Mouse (Mus musculus): ENCODE measurements around the gene Pnkp.

Pnkp gene

DNA sequence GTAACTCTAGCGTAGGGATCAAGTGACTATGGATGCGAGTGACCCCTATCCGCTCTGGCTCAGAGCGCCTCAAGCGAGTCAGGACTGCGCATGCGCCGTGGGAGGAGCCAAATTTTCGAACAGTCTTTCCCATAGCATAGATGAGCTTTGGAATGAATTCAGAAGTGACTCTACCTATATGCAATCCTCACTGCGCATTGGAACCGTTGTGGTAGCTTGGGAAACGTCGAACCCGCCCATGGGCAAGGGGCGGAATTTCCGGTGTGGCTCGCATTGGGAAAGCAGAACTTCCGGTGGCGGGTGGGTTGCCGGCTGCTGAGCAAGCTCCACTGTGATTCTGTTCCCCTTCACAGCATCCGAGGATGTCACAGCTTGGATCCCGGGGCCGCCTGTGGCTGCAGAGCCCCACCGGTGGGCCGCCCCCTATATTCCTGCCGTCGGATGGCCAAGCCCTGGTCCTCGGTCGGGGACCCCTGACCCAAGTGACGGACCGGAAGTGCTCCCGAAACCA is at the start of gene Pnkp:
Gene Pnkp, plus strand, starts transcription at position 98 of the 511 bp plus-strand sequence.
- DNase-seq (ENCODE audit: low read depth in 1 of 2, low spot score in 2 of 2), result peak; percentile 84 to 91

DNA sequence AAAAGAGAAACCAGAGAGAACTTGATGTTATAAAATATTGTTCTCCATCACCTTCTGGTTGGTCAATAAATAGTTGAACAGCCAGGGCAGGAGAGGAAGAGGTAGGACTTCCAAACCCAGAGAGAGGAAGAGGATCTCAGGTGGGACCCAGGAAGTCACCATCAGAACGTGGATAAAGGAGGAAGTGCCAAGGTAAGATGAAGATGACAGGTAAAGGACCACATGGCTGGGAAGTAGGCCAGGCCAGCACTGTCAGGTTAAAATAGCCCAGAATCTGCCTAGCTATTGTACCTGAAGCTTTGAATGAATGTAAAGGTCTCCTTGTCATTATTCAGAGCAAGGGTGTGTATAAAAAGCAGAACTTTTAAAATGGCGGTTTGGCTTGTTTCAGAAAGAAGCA is 48.0 kb upstream of the Pnkp start:
- no peak for DNase-seq (ENCODE audit: low read depth in 1 of 2, low spot score in 2 of 2)

DNA sequence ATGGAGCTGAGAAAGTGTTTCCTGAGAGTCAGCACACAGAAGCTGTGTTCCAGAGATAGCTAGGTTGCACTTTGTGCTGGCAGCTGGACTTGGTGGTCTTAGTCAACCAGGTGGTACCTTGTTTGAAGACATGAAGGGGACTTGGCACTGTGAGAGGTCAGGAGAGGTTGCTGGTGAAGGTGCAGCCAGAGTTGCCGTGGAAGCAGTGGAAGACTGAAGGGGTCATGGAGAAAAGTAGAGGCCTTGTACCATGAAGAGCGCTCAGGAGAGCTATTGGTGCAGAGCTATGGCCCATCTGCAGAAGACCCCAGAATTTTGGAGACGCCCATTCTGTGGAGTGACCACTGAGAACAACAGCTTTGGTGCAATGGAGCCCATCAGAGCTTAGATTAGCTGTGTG is 47.5 kb upstream of the Pnkp start:
- no peak for DNase-seq (ENCODE audit: low read depth in 1 of 2, low spot score in 2 of 2)

DNA sequence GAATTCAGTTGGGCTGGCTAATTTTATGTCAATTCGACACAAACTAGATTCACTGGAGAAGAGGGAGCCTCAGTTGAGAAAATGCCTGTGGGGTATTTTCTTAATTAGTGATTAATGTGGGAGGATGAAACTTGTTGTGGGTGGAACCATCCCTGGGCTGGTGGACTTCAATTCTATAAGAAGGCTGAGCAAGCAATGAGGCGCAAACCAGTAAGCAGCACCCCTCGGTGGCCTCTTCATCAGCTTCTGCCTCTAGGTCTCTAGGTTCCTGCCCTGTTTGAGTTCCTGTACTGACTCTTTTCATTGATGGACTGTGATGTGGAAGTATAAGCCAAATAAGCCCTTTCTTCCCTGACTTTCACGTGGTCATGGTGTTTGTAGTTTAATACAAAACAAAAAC is 46.6 kb upstream of the Pnkp start:
- no peak for DNase-seq (ENCODE audit: low read depth in 1 of 2, low spot score in 2 of 2)

DNA sequence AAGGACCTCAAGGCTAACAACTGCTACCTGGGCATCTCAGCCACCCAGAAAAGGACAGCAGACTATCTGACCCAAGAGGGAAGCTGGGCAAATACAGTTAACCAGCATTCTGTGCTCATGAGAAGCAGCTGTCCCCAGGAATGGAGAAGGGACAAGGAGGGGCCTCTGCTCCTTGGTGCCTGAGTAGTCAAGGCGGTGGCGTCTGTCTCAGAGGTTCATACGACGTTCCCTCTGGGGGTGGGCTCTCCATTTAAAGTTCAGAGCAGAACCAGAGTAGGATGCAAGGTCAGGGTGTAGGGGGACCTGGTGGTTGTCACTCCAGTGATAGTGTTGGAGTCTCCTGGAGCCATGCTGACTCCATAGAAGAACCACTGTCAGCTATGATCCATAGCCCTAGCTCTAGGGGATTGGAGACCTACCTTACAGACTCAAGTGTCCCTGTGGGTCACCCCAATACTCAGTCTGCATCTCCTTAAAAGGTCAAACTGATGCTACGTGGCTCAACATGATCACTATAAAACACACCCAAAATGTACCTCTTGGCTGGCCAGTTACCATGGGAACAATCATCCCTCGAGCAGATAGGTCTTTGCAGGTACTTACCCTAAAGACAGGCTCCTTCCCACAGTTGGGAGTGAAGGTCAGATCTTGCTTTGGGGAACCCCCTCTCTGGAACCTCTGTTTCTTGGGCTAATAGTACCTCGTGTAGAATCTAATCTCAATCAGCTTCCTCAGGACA is 46.0 kb upstream of the Pnkp start:
- no peak for DNase-seq (ENCODE audit: low read depth in 1 of 2, low spot score in 2 of 2)

DNA sequence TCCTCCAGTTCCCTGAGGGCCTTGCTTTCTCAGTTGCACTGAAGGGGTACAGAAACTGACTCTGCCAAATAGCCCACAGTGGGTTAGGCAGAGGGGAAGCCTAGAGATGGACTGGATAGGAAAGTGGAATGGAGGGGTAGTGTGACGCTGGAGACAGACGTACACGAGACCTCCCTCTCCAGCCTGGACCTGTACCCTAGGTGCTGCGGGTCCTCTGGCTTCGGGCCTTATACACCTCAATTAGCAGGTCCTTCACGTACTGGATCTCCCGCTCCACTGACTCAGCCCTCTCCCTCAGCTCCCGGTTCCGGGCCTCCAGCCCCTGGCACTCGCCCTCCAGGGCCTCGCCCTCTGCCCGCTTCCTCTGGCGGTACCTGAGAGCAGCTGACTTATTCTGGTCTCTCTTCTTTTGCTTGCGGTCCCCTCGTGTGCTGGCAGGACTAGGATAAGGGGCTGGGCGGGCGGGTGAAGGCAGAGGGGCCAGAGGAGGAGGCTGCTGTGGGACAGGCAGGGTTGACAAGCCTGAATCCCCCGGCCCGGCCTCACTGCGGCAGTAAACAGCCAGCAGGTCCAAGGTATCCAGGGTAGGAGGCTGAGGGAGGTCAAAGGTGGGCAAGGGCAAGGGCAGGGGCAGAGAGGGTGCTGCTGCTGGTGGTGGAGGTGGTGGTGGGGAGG is 44.2 kb upstream of the Pnkp start:
- no peak for DNase-seq (ENCODE audit: low read depth in 1 of 2, low spot score in 2 of 2)

DNA sequence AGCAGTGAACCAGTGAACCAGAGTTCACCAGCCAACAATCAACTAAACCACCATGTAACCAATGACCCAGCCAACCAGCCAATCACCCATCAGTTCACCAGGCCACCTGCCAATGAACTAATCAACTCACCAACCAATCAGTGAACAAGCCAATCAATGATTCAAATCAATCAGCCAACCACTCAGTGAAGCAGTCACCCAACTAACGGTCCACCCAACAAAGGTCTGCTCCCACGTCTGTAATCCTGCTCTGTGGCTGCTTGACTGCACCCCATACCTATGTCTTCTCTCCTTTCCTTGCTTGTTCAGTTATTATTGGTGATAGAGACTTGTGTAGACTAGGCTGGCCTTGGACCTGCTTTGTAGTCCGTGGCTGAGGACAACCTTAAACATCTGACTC is 43.0 kb upstream of the Pnkp start:
- DNase-seq (ENCODE audit: low read depth in 1 of 2, low spot score in 2 of 2), result no peak

DNA sequence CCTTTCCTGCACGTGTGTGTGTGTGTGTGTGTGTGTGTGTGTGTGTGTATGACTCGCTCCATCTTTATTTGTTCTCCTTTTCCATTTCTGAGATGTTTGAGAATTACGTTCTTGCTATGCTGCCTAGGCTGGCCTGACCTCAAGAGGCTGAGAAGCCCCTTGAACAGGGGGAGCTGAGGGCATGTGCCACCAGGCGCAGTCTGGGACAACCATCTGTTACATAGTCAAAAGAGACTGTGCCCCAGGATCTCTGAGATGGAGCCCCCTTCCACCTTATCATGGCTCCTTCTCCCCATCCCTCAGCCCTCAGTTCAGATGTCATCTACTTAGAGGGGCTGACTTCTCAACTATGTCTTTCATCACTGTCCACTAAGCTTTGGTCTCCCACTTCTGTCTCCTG is 42.5 kb upstream of the Pnkp start:
- no peak for DNase-seq (ENCODE audit: low read depth in 1 of 2, low spot score in 2 of 2)

DNA sequence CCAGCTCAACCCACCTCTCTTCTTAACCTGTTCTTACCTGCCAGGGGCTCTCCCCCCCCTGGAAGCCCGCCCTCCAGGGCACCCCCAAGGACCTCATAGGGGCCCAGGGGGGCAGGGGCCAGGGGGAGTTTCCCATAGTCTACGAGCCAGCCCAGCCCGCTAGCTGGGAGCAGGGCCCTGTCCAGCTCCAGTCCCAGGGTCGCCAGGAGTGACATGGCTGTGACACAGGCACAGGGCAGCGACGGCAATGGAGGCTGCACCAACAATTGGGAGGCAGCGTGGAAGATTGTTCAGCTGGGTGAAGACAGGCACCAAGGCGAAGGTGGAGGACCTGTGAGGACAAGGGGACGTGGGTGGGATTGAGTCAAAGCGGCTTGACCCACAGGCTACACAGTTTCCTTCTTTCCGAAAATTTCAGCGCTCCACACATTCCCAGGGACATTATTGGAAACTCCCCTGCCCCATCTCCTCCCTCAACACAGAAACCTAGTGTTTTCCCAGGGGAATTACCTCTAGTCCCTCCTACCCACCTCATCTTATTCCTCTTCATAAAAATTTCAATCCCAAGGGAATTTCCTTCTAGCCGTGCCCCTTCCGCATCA is 41.9 kb upstream of the Pnkp start:
- no peak for DNase-seq (ENCODE audit: low read depth in 1 of 2, low spot score in 2 of 2)

DNA sequence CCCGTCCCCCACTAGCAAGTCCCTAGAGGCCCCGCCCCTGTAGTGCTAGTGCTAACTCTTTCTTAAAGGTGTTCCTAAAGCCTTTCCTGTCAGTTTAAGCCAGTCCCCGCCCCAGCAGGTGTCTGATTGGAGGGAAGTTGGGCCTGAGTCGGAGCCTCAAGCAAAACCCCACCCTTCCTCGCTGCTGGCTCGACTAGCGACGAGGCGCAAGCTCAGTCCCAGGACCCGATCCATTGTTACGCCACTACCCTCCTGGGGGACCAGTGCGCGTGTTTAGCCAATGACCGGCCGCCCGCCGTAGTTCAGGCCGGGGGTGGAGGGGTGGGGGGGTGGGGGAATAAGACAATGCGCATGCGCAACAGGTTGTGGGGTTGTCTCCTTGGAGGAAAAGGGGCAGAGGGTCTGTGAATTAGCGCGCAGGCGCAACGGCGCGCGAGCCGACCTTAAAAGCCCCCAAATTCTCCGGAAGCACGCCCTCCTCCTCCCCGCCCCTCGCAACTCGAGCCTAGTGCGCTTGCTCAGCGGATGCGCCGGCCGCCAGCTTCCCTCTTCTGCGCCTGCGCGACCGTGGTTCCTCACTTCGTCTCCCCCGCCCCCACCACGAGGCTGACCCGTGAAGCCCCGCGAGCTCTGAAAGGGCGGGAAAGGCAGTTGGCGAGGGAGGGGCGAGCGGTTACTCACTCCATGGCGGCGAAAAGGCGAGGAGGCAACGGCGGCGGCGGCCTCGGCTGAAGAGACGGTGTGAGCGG is 41.0 kb upstream of the Pnkp start, which contains the start of the genes Nup62 and Il4i1:
Gene Nup62, plus strand, starts transcription at position 368 of the 749 bp plus-strand sequence.
Gene Il4i1, plus strand, starts transcription at position 667 of the 749 bp plus-strand sequence.
- DNase-seq (ENCODE audit: low read depth in 1 of 2, low spot score in 2 of 2), result peak; percentile 95 to 97

DNA sequence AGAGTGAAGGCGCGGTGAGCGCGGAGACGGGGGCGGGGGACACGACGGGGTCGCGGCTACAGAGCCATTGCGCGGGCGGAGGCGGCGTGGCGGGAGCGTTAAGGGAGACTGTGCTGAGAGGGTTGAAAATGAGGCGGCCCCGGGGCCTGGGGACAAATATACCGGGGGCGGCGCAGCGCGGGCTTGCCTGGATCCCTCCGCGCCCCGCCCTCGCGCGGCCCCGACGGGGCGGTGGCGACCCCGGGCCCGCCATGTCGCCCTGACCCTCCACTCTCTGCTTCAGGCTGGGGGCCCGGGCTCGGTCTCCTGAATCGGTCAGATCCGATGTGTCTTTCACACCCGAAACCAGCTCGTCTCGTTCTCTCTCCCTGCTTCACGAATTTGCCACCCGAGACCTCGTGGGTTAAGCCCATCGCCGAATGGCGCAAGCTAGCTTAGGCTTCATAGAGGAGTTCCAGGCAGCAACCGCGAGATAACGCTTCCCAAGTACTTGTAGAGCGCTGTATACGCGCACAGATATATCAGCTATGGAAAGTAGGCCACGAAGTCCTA is 40.4 kb upstream of the Pnkp start, which contains the start of gene Atf5:
Gene Atf5, minus strand, starts transcription at position 189 of the 552 bp plus-strand sequence.
- peak in 1 of 2 experiments; percentile 21 for DNase-seq (ENCODE audit: low read depth in 1 of 2, low spot score in 2 of 2)

DNA sequence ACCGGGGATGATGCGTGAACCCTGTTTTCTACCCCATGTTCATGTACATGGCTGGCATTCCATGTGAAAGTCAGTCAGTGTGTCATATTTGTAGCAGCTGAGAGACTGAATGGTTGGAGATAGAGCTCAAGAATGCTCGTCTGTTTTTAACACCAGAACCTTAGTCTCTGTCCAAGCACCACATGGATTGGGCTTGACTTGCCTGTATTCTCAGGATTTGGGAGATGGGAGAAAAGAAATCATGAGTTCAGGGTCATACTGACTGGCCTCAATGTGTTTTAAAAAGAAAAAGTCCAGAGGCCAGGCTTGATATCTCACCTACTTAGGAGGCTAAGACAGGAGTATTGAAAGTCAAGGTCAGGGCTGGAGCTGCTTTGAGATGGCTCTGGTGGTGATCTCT is 39.5 kb upstream of the Pnkp start:
- DNase-seq (ENCODE audit: low read depth in 1 of 2, low spot score in 2 of 2), result no peak

DNA sequence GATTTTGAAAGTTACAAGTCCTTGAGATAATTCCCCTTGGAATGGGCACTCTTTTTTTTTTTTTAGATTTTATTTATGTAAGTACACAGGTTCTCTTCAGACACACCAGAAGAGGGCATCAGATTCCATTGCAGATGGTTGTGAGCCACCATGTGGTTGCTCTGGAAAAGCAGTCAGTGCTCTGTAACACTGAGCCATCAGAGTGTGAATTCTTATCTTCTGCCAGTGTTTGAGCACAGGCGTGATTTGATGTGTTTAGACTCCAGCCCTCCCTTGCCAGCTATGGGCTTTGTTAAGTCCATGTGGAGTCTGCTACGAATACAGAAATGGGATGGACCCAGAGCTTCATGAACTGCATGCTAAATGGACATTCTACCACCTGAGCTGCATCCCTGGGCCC is 38.8 kb upstream of the Pnkp start:
- DNase-seq (ENCODE audit: low read depth in 1 of 2, low spot score in 2 of 2), result no peak

DNA sequence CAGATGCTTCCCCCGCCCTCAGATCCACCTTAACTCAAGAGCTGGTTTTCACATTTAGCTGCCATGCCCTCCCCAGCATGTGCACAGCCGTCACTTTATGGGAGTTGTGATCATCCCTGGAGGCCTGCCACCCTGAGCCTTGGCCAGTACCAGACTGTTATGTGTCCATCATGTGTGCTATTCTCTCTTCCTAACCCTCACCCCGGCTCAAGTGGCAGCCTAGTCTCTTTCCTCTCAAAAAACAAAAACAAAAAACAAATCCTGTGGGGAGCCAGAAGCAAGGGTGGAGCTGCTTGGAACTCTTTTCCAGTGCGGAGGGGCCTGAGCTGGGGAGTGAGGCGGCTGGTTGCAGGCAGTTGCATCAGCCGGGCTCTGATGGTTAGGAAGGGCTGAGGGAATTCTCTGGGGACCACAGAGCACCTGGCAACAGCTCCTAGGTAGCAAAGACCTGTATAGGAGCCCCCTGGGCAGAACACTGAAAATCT is 38.1 kb upstream of the Pnkp start:
- DNase-seq (ENCODE audit: low read depth in 1 of 2, low spot score in 2 of 2), result no peak

DNA sequence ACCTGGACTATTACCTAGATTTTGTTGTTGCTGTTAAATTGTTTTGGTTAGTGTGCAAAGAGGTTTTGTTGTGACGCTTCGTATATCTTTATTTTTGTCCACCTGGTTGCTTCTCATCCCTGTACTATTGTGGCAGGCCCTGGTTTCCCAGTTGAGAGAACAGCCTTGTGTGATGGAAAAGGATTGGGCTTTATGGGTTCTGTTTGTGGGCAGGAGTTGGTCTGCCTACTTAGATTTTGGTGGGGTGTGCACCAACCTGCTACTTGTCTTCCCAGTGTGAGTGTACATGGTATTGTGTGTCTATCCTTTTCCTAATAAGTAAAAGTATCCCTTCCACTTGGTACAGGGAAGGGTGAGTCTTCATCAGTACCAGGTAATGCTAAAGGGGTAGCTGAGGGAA is 37.5 kb upstream of the Pnkp start:
- DNase-seq (ENCODE audit: low read depth in 1 of 2, low spot score in 2 of 2), result no peak

DNA sequence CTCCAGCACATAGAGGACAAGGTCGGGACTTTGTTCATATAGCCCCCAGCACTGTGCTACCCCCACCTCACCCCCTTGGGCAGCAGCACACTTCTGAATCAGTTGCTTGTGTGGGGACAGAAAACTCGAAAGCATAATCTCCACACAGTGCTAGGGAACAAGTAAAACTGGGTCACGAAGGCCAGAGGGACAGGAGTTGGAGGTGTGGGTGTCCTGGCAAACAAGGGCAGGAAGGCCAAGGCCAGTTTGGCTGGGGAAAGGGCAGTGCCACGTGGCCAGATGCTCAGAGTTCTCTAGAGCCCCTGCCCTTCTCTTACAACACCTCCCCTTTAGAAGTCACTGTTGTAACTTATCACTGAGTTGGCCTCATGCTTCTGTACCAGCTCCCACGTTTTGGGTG is 37.1 kb upstream of the Pnkp start:
- no peak for DNase-seq (ENCODE audit: low read depth in 1 of 2, low spot score in 2 of 2)

DNA sequence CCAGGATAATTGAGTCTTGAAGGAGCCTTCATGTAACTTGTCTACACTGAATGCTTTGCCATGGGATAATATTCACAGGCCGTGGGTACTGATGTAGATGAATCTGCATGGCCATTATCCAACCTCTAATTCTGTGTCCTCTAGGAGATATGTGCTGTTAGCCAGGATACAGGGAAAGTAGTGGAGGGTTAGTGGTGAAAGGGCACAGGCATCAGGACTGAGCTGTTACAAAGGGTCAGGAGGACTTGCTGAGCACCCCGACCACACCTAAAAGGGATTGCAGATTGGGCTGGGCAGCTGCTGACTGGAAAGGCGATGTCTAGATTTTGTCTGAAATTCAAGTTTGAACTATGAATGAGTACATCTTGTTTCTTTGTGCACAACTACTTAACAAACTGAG is 36.4 kb upstream of the Pnkp start:
- no peak for DNase-seq (ENCODE audit: low read depth in 1 of 2, low spot score in 2 of 2)

DNA sequence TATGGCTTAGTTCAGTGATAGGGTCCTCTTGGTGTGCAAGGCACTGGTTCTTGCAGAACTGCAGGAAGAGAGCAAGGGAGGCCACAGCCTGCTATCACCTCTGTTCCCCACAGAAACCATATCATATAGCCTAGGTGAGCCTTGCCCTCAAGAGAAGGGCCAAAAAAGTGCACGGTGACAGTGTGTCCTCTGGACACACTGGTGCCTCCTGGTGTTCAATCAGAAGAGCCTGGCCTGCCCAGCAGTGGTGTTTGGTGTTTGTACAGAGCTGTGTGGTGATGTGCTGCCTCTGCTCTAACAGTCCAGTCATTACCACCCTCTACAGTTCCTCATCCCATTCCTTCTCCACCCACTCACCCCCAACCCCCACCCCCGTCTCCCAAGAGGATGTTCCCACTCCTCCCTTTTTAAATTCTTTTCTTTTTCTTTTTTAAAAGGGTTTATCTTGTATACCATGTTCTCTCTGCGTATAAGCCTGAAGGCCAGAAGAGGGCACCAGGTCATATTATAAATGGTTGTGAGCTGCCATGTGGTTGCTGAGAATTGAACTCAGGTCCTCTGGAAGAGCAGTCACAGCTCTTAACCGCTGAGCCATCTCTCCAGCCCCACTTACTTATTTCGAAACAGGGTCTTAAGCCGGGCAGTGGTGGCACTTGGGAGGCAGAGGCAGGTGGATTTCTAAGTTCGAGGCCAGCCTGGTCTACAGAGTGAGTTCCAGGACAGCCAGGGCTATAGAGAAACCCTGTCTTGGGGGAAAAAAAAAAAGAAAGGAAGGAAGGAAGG is 35.1 kb upstream of the Pnkp start:
- DNase-seq (ENCODE audit: low read depth in 1 of 2, low spot score in 2 of 2), result no peak

DNA sequence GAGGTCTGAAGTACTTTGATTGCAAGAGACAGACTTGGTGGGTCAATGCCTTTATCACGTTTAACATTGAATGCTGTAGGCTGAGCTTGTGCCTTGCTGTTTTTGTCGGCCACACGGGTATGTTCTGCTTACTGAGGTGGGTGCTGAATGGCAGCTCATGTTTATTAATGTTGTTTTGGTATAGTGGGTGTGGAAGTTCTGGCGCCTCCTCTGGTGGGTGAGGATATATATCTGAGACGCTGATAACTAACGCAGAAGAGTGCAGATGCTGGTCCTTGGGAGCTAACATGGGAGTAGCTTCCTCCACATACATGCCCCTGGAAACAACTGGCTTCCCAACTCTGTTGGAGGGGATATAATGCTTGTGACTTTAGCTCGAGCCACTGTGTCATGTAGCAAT is 33.5 kb upstream of the Pnkp start:
- no peak for DNase-seq (ENCODE audit: low read depth in 1 of 2, low spot score in 2 of 2)

DNA sequence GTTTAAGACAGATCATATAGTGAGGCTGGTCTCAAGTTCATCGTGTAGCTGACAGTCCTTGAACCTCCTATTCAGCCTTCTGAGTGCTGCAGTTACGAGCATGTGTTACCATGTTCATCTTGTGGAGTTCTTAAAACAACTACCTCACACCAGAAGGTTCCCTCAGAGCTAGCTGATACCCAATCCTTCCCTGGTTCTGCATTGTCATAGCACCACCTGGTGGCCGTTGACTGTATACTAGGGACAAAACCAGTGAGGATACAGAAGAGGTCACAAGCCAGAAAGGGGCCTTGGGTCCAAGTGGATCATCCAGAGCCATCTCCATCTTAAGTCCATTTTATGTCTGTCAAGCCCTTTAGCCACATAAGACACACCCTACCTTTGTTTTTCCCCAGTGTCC is 32.1 kb upstream of the Pnkp start:
- DNase-seq (ENCODE audit: low read depth in 1 of 2, low spot score in 2 of 2), result peak; percentile 44 to 70

Measured in monocyte, adult 2 months (primary cell).